Mouse (Mus musculus): ENCODE measurements at regions not wholly inside any gene's neighbourhood (a gene's known extent, or its start where the extent isn't known, plus 50 kb on each side); places are given as distances from the start of the nearest gene placed in this dataset.
A peak's percentile ranks its signal among the peaks of the same experiment; 100 is the strongest.

DNA sequence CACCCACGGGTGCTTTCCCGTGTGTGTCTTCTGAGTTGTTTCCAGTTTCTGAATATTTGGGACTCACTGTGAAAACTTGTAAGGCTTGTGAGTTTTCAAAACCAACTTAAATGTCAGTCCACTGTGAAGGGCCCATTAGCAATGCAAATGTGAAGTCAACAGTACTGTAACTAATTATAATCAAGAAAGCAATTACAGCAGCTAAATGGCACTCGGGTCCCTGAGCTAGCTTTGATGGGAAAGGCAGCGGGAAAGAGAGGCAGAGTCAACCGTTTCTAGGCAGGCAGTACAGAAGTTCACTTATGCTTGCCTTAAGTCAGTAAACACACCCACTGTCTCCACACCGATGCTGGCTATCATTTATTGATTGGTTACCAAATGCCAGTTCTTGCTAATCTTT, 221.9 kb downstream of the Klf5 start:
- no peak for DNase-seq (ENCODE audit: low read depth, low spot score)

DNA sequence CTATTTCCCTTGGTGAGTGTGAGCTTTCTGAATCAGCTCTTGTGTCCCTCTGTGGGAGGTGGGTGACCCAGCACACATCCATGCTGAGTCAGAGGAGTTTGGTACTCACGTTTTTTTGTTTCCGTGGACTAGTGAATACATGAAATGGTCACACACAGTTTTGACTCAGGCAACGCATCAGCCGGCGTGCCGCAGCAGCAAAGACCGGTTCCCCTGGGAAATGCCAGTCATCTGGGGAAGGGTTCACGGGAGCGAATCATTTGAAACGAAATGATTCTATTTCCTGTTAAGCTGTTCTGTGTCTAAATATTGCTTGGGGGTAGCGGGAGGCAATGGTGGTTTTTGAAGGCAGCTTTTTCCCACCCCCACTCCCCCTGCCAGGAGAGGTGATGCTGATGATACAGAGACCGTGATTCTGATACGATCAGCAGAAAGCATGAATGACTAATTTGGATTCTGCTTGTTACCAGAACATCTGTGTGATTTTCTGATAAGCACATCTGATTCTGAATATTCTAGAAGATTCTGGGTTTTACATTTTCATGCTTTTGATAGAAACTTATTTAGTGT, 223.5 kb downstream of the Klf5 start:
- no peak for DNase-seq (ENCODE audit: low read depth, low spot score)

GRCm38 (mm10) chr14:99535781-99536180, 237.3 kb downstream of the Klf5 start:
- DNase-seq (ENCODE audit: low read depth, low spot score) = no peak

DNA sequence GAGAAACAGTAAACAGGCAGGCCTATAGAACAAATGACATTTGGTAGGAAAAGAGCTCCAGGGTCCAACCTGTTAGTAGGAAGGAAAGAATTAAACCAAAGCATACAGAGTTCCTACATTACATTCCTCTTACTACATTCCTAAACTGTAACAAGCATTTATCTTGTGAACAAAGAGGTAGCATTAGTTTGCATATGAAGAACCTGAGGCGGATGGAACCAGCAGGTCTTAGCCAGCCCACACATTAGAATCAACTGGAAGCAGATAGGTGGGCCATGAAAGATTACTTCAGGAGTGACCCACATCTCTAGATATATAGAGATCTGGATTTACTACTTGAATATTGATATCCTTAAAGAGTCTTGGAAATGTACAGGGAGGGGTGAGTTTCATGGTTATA, 238.8 kb downstream of the Klf5 start:
- no peak for DNase-seq (ENCODE audit: low read depth, low spot score)

GRCm38 (mm10) chr14:99541716-99542115, 243.2 kb downstream of the Klf5 start:
- no peak for DNase-seq (ENCODE audit: low read depth, low spot score)

DNA sequence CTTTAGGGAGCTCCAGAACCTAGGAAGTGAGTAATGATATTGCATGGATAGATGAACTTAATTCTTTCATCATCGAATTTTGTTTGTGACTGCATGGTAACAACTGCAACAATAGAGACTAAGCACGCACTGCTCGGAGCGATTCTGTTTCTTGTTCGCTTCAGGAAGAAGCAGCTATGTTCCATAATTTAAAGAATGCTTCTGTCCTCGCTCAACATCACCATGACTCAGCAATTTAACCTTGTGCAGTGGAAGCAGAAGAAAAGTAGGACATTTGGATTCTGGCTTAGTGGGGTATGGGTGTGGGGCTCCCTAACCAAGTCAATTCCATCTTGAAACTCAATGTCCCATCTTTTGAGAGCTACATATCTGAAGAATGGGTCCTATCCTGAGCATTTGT, 249.4 kb downstream of the Klf5 start:
- DNase-seq (ENCODE audit: low read depth, low spot score) = no peak

- no peak for DNase-seq (ENCODE audit: low read depth, low spot score)
Measured at GRCm38 (mm10) chr14:99548363-99549248, 250.1 kb downstream of the Klf5 start.

- peak; percentile 7 for DNase-seq (ENCODE audit: low read depth, low spot score)
Measured at GRCm38 (mm10) chr14:99564024-99564423, 265.5 kb downstream of the Klf5 start.

DNA sequence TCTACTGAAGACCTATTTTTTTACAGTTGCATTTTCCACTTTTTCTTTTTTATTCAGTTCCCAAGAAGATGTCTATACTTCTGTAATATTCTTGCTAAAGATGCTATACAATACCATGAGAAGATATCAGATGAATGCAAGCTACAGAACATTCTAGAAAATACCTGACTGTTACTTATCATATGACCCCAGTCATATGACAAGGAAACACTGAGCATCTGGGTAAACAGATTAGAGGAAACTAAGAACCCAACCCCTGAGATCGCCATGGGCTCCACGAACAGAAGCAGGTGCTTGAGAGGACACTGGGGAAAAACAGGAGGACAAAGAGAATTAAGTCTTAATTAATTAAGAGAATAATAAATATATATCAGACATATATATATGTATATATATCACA, 275.7 kb downstream of the Klf5 start:
- no peak for DNase-seq (ENCODE audit: low read depth, low spot score)

DNA sequence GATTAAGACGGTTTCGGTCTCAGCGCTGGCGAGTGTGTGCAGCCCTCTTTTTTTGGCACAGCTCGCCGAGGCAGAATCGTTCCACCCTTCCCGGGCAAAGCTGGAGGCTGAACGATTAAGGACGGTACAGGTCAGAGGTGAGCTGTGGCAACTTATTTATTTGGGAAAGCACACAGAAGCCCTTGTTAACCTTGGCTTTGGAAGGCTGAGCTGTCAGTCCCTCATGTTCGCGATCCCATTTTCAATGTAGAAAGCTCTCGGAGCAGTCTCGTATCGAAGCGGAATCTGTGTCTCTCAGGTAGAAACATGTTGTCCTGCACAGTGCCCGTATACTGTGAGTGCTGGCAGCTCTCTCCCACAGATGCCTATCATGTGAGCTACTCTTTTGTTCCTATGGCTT, 280.2 kb downstream of the Klf5 start:
- DNase-seq (ENCODE audit: low read depth, low spot score) = no peak

DNA sequence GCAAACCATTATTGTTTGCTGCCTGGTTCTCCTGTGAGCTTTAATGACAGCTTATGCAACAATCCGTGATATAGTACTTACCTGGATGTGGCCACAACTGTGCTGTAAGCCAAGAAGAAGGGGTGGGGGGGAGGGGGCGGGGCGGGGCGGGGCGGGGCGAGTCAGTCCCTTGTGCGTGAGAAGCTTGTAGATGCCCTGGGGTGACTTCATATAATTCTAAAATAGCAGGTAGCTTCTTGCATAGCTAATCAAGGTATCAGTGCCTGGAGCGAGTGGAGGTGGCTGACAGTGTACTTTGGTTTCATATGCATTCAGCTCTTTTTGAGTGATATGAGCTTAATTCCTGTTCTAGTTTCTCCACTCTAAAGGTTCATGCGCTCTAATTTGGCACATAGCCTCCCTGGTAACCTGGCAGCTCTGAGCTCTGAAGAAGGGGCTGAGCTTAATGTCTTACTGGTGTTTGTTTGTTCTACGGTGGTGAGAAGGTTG, 280.8 kb downstream of the Klf5 start:
- DNase-seq (ENCODE audit: low read depth, low spot score) = no peak

DNA sequence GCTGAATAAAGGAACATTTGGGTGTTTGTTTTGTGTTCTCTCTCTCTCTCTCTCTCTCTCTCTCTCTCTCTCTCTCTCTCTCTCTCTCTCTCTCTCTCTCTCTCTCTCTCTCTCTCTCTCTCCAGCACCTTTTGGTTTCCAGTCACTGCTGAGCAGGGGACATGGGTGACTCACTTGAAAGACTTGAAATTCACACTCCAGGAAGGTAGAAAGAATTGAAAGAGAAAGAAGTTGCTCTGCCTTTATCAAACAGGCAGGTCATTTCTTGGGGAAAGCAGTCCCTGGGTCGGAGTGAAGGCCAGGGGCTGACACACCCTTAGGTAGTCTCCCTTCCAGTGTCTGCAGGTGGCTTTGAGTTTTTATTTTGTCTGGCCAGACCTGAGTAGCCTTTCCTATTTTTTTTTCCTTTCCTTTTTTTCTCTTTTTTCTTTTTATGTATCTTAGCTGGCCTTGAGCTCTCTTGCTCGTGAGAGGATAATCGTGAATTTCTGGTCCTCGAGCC, 281.3 kb downstream of the Klf5 start:
- DNase-seq (ENCODE audit: low read depth, low spot score) = no peak

DNA sequence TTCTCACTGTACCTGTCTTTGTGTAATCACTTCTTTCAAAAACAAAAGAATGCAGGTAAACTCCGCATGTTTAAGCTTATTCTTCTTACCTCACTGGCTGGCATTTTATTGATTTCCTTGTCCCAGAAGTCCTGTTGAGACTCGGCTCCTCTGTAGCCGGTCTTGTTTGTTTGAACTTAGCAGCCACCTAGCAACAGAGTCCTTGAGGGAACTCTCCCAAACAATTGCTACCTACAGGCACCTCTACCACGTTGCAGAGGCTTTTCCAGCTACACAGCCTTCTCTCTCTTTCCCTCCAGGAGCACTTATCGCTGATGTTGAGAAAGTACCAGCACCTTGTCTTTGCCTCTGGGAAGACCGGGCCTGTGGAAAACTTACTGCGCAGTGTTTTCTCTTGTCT, 285.7 kb downstream of the Klf5 start:
- DNase-seq (ENCODE audit: low read depth, low spot score) = no peak

- no peak for DNase-seq (ENCODE audit: low read depth, low spot score)
Measured at GRCm38 (mm10) chr14:99586029-99586428, 287.5 kb downstream of the Klf5 start.

- no peak for DNase-seq (ENCODE audit: low read depth, low spot score)
Measured at GRCm38 (mm10) chr14:99590854-99591470, 292.5 kb downstream of the Klf5 start.

- DNase-seq (ENCODE audit: low read depth, low spot score) = no peak
Measured at GRCm38 (mm10) chr14:99592922-99593321, 294.4 kb downstream of the Klf5 start.

- DNase-seq (ENCODE audit: low read depth, low spot score) = no peak
Measured at GRCm38 (mm10) chr14:99593864-99594263, 295.4 kb downstream of the Klf5 start.

GRCm38 (mm10) chr14:99601900-99602299, 303.4 kb downstream of the Klf5 start:
- no peak for DNase-seq (ENCODE audit: low read depth, low spot score)

DNA sequence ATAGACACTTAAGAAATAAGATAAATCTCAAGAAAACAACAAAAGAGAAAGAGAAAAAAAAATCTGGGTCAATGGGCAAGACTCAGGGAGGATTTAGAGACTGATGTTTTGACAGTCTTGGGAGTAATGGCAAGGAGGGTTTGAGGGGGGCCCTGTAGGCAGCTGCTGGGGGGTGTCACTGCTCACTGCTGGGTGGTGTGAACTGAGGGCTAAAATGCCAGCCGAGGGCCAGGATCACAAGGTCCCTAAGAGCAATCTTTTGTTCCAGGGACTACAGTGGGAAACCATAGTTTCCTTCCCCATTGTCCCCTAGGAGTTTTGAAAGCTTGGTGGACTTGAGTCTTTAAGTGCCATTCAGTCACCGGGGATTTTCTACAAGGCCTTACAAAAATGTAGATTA, 304.8 kb downstream of the Klf5 start:
- DNase-seq (ENCODE audit: low read depth, low spot score) = no peak

DNA sequence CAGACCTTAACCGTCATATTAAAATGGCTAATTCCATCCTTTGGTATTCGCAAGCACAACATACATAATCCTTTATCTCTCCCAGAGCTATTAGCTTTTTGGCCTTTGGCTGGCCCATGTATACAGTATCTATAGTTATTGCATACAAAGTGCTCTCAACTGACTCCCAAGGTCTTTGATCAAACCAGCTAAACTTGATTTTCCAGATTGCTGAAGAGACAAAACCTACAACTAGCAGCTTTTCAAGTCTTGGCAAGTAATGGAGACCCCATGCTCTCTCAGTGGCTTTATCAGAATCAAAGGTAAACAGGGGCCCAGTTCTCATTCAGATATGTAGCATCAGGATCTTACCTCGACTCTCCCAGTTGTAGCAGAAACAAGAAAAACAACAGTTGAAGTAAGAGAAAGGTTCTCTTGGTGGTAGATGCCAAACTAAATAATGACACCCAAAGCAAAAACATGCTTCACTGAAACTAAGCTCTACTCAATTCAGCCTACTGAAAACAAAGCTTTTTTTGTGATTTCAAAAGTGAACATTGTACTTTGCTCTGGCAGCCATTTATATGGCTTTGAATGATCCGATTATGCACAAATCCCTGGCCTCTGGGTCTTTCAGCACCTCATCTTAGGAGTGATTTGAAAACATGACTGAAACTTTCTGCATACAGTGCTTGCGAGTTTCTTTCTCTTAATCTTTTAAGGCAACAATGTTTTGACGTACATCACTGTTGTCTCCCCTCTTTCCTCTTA, 307.0 kb downstream of the Klf5 start:
- DNase-seq (ENCODE audit: low read depth, low spot score) = no peak

- no peak for DNase-seq (ENCODE audit: low read depth, low spot score)
Measured at GRCm38 (mm10) chr14:99609003-99609402, 310.5 kb downstream of the Klf5 start.

- no peak for DNase-seq (ENCODE audit: low read depth, low spot score)
Measured at GRCm38 (mm10) chr14:99611435-99611834, 312.9 kb downstream of the Klf5 start.
